Mouse (Mus musculus) liver, embryonic 14.5 days (tissue): ENCODE results near the gene Fryl.

Source experiments
- CTCF ChIP-seq: IDR thresholded peaks from 2 replicates; pipeline ENCODE4 v1.5.1; 2016; ENCODE audit warnings: antibody characterized with exemption, low read depth, control low read depth
- EP300 ChIP-seq: IDR thresholded peaks from 2 replicates; pipeline ENCODE4 v1.6.1; 2016; ENCODE audit warnings: antibody characterized with exemption, low read depth

DNA sequence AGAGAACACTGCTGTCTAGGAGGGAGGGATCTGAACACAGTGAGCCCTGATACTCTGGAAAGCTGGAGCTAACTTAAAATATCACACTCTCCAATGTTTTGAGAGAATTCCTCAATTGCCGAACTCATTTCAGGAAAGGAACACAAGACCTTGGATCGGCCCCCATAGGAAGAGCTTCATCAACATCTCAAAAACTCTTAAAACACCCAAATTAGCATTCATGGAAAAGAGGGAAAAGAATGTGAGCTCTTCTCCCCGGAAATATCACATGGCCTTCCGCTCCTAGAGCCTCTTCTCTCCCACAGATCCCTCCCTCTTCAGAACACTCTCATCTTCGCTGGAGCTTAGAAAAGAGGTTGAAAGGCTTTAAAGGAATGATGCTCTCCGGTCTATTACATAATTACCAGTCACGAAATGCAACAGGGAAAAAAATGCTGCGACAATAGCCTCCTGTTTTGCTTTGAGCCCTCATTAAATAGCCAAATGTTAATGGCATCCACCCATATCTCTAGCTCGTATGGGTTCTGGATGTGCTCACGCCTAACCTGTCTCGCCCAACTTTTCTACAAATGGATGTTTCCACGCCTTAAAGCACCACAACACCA, 84.4 kb downstream of the Fryl start:
- no peak for TF ChIP-seq CTCF
- TF ChIP-seq EP300, result no peak
